Mouse (Mus musculus) hindbrain, postnatal 0 days (tissue): ENCODE measurements around the gene Ankmy2. TPM values are rescaled to one million over a fixed set of nuclear protein-coding genes. Genes with fewer than 3 reads are reported as not detected.

ENCODE experiments used
- ATAC-seq: fragments of 200-750 bp; cut with Nextera tagmentation; 2 replicates; pipeline ENCODE4 v1.8.0; 2017; ENCODE audit warnings: mild to moderate bottlenecking, moderate TSS enrichment, moderate library complexity
- DNase-seq: peaks from one replicate; pipeline ENCODE4 v3.0.0-alpha.2; 2015; ENCODE audit warnings: low spot score
- H3K27ac ChIP-seq: fragments of 300-500 bp; sonication (generic); 2 replicates; pipeline ENCODE4 v1.5.1; 2014; ENCODE audit warnings: mild to moderate bottlenecking
- H3K27me3 ChIP-seq: fragments of 300-500 bp; sonication (generic); 2 replicates; pipeline ENCODE4 v1.6.1; 2014; ENCODE audit warnings: low read length, mixed read lengths; ENCODE audit not compliant: insufficient read depth
- H3K36me3 ChIP-seq: fragments of 300-500 bp; sonication (generic); 2 replicates; pipeline ENCODE4 v1.6.1; 2014; ENCODE audit warnings: low read length, mixed read lengths; ENCODE audit not compliant: insufficient read depth
- H3K4me1 ChIP-seq: fragments of 300-500 bp; sonication (generic); 2 replicates; pipeline ENCODE4 v1.6.1; 2014; ENCODE audit warnings: antibody characterized with exemption, low read length, mixed read lengths; ENCODE audit not compliant: insufficient read depth
- H3K4me2 ChIP-seq: fragments of 300-500 bp; sonication (generic); 2 replicates; pipeline ENCODE4 v1.6.1; 2014; ENCODE audit warnings: low read depth, mild to moderate bottlenecking, low read length, moderate library complexity, mixed read lengths
- H3K4me3 ChIP-seq: fragments of 300-500 bp; sonication (generic); 2 replicates; pipeline ENCODE4 v1.5.1; 2014; ENCODE audit warnings: low read length
- H3K9ac ChIP-seq: fragments of 300-500 bp; sonication (generic); replicated peaks from 2 replicates; pipeline ENCODE4 v1.6.1; 2014; ENCODE audit warnings: mild to moderate bottlenecking, low read length, moderate library complexity, mixed read lengths
- H3K9me3 ChIP-seq: fragments of 300-500 bp; sonication (generic); 2 replicates; pipeline ENCODE4 v1.6.1; 2016; ENCODE audit warnings: low read length, mixed read lengths
- CTCF ChIP-seq: IDR thresholded peaks from 2 replicates; pipeline ENCODE4 v1.5.1; 2016; ENCODE audit warnings: antibody characterized with exemption, control low read depth, low read depth
- WGBS: fragments of 180-500 bp; shearing (Covaris S2); extraction: QIAGEN DNeasy Blood & Tissue Kit; methylation state at CpG from one replicate; pipeline ENCODE4 v1.1.7; 2014; 5-methylcytosine and 5-hydroxymethylcytosine counted together
- polyA plus RNA-seq: library from polyadenylated mRNA; unstranded; fragments of >200 nt; fragmentation: Nextera tagmentation; extraction: Ambion mirVana; gene quantifications from 2 replicates; pipeline ENCODE4 v1.2.1, GENCODE M21; 2015
- total RNA-seq: library from RNA; depleted of rRNA; stranded (reverse); fragments of >200 nt; gene quantifications from 2 replicates; pipeline ENCODE4 v1.2.3, GENCODE M21; 2014

Gene Ankmy2
- total and polyA plus RNA-seq, 2 experiments from 2014 or later = 51.0 to 74.1 TPM

- no peak for DNase-seq
- WGBS = under 1% methylated on average over 33 of the region's 33 CpGs
Observed at GRCm38 (mm10) chr12:36156101-36156636, 745 bp upstream of the Ankmy2 start.

GRCm38 (mm10) chr12:36157304-36157637 lies 357 bp downstream of the Ankmy2 start:
- Histone ChIP-seq H3K36me3 (no peaks in the 10 kb centered on the region), H3K9me3 (no peaks in the 10 kb centered on the region), H3K9ac (peak overlapping the region; percentile 84), H3K27me3 (no peaks in the 10 kb centered on the region), H3K4me1 (0 out of 2 replicates have a peak, but pooled peaks cover 7% of the 10 kb centered on the region), H3K4me3 (peak overlapping the region; percentile 93), H3K27ac (peak overlapping the region; percentile 96), H3K4me2 (peak overlapping the region; percentile 81)
- ATAC-seq = peak; percentile 36
- DNase-seq = no peak
- WGBS = under 1% methylated on average over 14 of the region's 14 CpGs
- TF ChIP-seq CTCF = no peak

More at GRCm38 (mm10) chr12:36156101-36156636, 745 bp upstream of the Ankmy2 start:
- Histone ChIP-seq H3K36me3 (no peaks in the 10 kb centered on the region), H3K9me3 (no peaks in the 10 kb centered on the region), H3K4me1 (0 out of 2 replicates have a peak, but pooled peaks cover 7% of the 10 kb centered on the region), H3K4me2 (peak overlapping the region; percentile 81), H3K27ac (peak overlapping the region; percentile 96), H3K27me3 (no peaks in the 10 kb centered on the region), H3K9ac (peak overlapping the region; percentile 84), H3K4me3 (peak overlapping the region; percentile 93)
- TF ChIP-seq CTCF = no peak
- ATAC-seq = peak; percentile 65

- peak within 1 kb of the TSS; percentile 93 for H3K4me3 ChIP-seq
- 0 out of 2 replicates have a peak, but pooled peaks cover 7% of the 10 kb centered on the region for H3K4me1 ChIP-seq
- ATAC-seq (peak; percentile 19), DNase-seq (peak; percentile 74)
- peak within 1 kb of the TSS; percentile 84 for H3K9ac ChIP-seq
- no peaks in the 10 kb centered on the region for H3K36me3 ChIP-seq
- no peaks in the 10 kb centered on the region for H3K9me3 ChIP-seq
- H3K27me3 ChIP-seq = no peaks in the 10 kb centered on the region
- no peak for TF ChIP-seq CTCF
- under 1% methylated on average over 26 of the region's 26 CpGs for WGBS
- peak within 1 kb of the TSS; percentile 81 for H3K4me2 ChIP-seq
- peak within 1 kb of the TSS; percentile 96 for H3K27ac ChIP-seq
Observed at GRCm38 (mm10) chr12:36157638-36158308, 859 bp downstream of the Ankmy2 start, which contains the start of gene Bzw2. Gene Bzw2, minus strand, starts transcription at chr12:36158080.

- 88% methylated on average over 7 of the region's 7 CpGs for WGBS
- H3K36me3 ChIP-seq = no peaks in the 10 kb centered on the region
- no peaks in the 10 kb centered on the region for H3K9me3 ChIP-seq
- no peak for ATAC-seq
- H3K9ac ChIP-seq = no peak overlapping the region
- no peak overlapping the region for H3K4me3 ChIP-seq
- DNase-seq = no peak
- H3K4me1 ChIP-seq = no peaks in the 10 kb centered on the region
- no peak overlapping the region for H3K4me2 ChIP-seq
- H3K27me3 ChIP-seq = no peaks in the 10 kb centered on the region
- no peak overlapping the region for H3K27ac ChIP-seq
- no peak for TF ChIP-seq CTCF
Observed at GRCm38 (mm10) chr12:36164126-36164791, 7.3 kb downstream of the Ankmy2 start.

GRCm38 (mm10) chr12:36165299-36165698 lies 8.4 kb downstream of the Ankmy2 start:
- ATAC-seq = no peak
- no peak overlapping the region for H3K4me2 ChIP-seq
- no peak overlapping the region for H3K27ac ChIP-seq
- no peak overlapping the region for H3K9ac ChIP-seq
- 0 out of 2 replicates have a peak, but pooled peaks cover under 1% of the 10 kb centered on the region for H3K36me3 ChIP-seq
- 79% methylated on average over 1 of the region's 1 CpGs for whole genome bisulfite sequencing
- no peak for TF ChIP-seq CTCF
- H3K4me1 ChIP-seq = no peaks in the 10 kb centered on the region
- DNase-seq = no peak
- no peaks in the 10 kb centered on the region for H3K9me3 ChIP-seq
- H3K27me3 ChIP-seq = no peaks in the 10 kb centered on the region
- no peak overlapping the region for H3K4me3 ChIP-seq

- H3K36me3 ChIP-seq = peaks cover 22% of the 10 kb centered on the region
- H3K4me2 ChIP-seq = no peak overlapping the region
- H3K4me3 ChIP-seq = no peak overlapping the region
- no peak for ATAC-seq
- H3K4me1 ChIP-seq = no peaks in the 10 kb centered on the region
- H3K27me3 ChIP-seq = no peaks in the 10 kb centered on the region
- no peak overlapping the region for H3K9ac ChIP-seq
- TF ChIP-seq CTCF = no peak
- no peak for DNase-seq
- no peaks in the 10 kb centered on the region for H3K9me3 ChIP-seq
- 91% methylated on average over 5 of the region's 5 CpGs for WGBS
- H3K27ac ChIP-seq = no peak overlapping the region
Observed at GRCm38 (mm10) chr12:36177227-36177626, 20.3 kb downstream of the Ankmy2 start.
